Mouse (Mus musculus): ENCODE data around the gene Kdm6a.

Gene Kdm6a

GRCm38 (mm10) chrX:18162192-18162857 lies at the start of gene Kdm6a:
TSS of gene Kdm6a (plus strand) at chrX:18162575.
- DNase-seq (ENCODE audit: low spot score), result peak; percentile 99

GRCm38 (mm10) chrX:18145557-18145956 lies 16.8 kb upstream of the Kdm6a start, which contains the start of gene Dusp21:
TSS of gene Dusp21 (plus strand) at chrX:18145857.
- DNase-seq (ENCODE audit: low spot score), result no peak

GRCm38 (mm10) chrX:18160734-18161442 lies 1.5 kb upstream of the Kdm6a start:
- no peak for DNase-seq (ENCODE audit: low spot score)

- DNase-seq (ENCODE audit: low spot score), result no peak
These were observed 581 bp upstream of the Kdm6a start for GRCm38 (mm10) chrX:18161796-18162191.

DNA sequence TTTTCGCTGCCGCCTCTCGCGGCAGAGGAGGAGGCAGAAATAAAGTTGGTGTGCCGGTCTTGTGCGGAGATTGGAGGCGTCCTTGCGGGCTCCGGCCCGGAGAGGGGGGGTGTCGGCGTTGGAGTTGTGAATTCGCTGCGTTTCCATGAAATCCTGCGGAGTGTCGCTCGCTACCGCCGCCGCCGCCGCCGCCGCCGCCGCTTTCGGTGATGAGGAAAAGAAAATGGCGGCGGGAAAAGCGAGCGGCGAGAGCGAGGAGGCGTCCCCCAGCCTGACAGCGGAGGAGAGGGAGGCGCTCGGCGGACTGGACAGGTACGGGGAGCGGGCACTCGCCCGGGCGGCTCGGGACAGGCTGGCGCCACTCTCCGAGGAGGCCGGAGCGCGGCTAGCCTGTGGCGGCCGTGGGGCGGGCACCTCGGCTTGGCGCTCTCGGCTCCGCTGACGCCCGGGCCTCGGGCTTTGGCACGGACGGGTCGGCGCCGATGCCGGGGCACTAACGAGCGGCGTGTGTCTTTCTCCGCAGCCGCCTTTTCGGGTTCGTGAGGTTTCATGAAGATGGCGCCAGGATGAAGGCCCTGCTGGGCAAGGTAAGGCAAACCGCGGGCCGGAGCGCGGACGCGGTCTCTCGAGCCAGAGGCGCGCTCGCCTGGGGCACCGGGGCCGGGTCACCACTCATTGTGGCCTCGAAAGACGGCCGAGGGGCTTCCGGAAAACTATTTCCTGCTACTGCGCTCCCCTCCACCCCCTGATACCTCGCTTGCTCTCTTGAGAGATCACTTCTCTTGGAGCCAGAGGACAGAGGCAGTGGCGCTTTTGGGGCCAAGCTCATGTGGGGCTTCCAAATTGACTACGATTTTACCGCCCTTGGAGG lies 721 bp downstream of the Kdm6a start:
- DNase-seq (ENCODE audit: low spot score), result peak; percentile 45

GRCm38 (mm10) chrX:18163917-18164624 lies 1.7 kb downstream of the Kdm6a start:
- peak; percentile 5 for DNase-seq (ENCODE audit: low spot score)

DNA sequence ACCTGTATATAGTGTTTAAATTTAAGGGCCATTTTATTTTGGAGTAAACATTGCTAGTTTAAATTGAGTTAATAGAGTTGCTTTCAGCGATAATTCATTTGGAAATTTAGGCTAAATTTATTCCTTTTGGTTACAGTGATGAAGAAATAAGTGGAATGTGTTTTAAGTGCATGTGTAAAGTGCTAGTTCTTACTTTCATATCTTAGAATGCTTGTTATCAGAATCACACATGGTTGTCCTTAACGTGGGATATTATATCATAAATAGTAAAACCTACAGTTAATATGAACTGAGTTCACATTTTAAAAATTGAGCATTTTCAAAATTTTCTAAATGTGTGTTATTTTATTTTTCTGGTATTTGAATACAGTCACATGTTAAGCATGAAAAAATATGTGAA lies 2.7 kb downstream of the Kdm6a start:
- DNase-seq (ENCODE audit: low spot score), result no peak

- DNase-seq (ENCODE audit: low spot score), result no peak
These were observed 4.6 kb downstream of the Kdm6a start for GRCm38 (mm10) chrX:18166961-18167360.

GRCm38 (mm10) chrX:18168940-18169339 lies 6.6 kb downstream of the Kdm6a start:
- DNase-seq (ENCODE audit: low spot score), result no peak

- DNase-seq (ENCODE audit: low spot score), result no peak
These were observed 12.5 kb downstream of the Kdm6a start for GRCm38 (mm10) chrX:18174831-18175230.

DNA sequence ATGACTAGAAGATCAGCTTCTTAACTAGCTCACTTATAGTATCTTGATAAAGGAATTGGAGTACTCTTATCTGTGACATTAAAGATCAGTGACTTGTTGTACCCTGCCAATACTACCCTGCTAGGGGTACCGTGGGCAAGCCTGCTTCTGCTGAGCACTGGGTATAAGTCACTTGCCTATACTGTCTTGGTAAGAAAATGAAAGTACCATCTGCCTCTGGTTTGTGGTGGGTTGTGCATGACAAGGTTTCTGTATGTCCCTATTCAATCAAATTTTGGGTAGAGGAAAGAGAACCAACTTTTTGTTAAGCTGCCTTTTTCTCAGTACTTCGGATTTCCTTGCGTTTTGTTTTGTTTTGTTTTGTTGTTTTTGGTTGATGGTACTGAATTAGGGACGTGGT lies 15.4 kb downstream of the Kdm6a start:
- no peak for DNase-seq (ENCODE audit: low spot score)

DNA sequence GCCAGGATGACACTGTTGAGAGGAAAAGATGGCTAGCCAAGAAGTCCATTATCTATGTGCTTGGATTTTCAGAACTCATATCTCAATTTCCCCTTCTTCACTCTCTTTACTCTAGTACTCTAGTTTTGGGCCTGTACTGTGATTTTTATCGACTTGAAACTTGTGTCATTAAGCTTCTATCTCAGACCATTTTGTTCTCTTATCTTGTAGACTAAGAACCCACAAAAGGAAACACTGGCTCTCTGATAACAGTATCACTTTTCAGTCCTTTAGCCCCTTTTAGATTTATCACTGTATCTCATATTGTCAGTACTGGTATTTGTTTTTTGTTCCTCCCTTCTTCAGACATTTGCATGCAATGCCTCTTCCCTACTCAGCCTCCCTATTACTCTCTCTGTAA lies 17.1 kb downstream of the Kdm6a start:
- no peak for DNase-seq (ENCODE audit: low spot score)

DNA sequence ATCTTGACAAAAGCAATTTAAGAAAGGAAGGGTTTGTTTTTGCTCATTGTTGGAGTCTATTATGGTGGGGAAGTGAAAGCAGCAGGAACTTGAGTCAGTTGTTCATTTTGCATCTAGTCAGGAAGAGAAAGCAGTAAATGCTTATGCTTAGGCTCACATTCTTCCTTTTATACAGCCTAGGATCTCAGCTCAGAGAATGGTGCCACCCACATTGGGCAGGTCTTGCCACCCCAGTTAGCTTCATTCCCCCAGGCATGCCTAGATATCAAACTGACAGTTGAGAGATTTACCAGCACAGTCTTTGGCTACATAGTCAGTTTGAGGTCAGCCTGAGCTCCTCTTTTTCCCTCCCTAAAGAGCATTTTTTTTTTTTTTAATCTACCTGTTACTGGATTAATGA lies 24.8 kb downstream of the Kdm6a start:
- DNase-seq (ENCODE audit: low spot score), result no peak

- DNase-seq (ENCODE audit: low spot score), result no peak
These were observed 25.9 kb downstream of the Kdm6a start for GRCm38 (mm10) chrX:18188293-18188692.

DNA sequence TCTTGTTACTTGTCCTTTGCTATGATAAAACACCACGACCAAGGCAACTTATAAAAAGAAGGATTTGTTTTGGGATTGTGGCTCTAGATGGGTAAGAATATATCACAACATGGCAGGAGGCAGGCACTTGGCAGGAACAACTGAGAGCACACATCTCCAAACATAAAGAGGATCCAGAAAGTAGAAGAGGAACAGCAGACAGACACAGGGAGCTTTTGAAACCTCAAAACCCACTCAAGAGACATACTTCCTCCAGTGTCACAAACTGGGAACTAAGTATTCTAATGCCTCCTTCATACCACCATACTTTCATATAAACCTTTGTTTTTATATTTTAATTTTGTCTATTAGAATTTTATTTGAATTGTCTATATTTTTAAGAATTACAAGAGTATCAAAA lies 77.2 kb downstream of the Kdm6a start:
- DNase-seq (ENCODE audit: low spot score), result no peak

DNA sequence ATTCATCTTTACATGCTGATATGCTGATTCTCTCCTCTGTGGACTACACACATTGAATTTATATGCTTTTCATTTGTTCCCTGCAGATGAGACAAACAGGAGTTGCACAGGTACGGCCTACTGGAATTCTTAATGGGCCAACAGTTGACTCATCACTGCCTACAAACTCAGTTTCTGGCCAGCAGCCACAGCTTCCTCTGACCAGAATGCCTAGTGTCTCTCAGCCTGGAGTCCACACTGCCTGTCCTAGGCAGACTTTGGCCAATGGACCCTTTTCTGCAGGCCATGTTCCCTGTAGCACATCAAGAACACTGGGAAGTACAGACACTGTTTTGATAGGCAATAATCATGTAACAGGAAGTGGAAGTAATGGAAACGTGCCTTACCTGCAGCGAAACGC lies 88.2 kb downstream of the Kdm6a start:
- DNase-seq (ENCODE audit: low spot score), result no peak

DNA sequence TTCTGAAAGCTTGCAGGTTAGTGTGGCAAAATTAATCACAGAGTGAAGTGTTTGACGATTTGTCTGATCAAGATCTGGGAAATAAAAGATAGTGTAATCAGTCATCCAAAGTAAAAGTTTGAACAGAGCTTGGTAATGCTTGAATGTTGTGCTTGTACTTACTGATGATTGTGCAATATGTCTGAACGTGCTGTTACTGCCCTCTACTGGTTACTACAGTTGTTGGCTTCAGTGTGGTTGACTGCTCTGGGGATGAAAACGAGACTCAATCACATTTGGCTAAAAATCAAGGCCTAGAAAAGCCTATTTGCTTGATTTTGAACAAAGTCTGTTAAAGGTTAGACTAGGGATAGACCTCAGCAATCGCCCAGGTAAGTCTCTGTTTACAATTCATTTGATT lies 92.4 kb downstream of the Kdm6a start:
- peak; percentile 25 for DNase-seq (ENCODE audit: low spot score)

DNA sequence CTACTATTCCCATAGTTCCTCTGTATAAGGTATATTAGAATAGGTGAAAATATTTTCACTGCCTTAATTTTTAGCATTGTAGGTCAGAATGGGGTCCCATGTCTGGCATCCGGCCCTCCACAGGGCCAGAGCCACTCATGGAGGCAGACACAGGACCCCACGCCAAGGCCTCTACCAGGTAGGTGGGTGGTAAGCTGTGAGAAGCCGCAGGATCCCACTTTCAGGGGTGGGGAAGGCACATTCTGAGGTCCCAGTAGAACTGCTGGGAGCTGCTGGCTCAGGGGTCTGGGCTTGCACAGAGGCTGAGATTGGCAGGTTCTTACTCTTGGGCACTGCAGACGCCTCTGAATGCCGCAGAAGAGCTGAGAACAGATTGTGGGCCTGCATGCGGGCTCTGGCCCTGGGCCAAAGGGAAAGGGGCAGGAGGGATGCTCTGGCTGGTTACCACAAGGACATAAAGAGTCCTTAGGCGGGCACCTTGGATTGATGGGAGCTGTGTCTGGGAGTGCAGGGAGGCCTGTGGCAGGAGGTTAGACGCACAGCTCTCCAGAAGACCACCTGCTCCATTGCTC lies 95.9 kb downstream of the Kdm6a start:
- DNase-seq (ENCODE audit: low spot score), result no peak

DNA sequence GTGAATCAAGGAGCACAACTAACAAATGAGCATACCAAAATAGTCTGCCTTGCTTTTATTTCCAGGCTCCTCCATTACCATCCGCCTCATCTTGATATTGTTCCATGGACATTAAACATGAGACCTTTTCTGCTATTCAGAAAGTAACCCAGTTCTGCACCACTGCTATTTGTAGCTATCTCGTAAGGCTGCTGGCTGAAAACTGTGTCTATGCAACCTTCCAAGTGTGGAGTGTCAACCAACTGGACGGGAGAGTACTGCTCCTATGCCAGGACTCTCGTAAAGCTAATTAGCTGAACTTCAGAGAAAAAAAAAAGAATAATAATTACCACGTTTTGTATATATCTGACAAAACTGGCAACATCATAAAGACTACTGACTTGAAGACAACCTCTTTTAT lies 116.2 kb downstream of the Kdm6a start:
- DNase-seq (ENCODE audit: low spot score), result no peak

GRCm38 (mm10) chrX:18280134-18280533 lies 117.8 kb downstream of the Kdm6a start:
- no peak for DNase-seq (ENCODE audit: low spot score)
